Mouse (Mus musculus) ES-E14 (cell line): ENCODE data around the gene Olfr389. TPM values are rescaled to one million over a fixed set of nuclear protein-coding genes. Genes with fewer than 3 reads are reported as not detected.
A peak's percentile ranks its signal among the peaks of the same experiment; 100 is the strongest.

Experiments
- DNase-seq: peaks from one replicate; pipeline ENCODE4 v3.0.0-alpha.2; 2013; ENCODE audit warnings: low read depth, low spot score
- H3K27ac ChIP-seq: 2 replicates; pipeline ENCODE4 v1.5.1; 2012; ENCODE audit warnings: low read depth, mild to moderate bottlenecking, low read length, moderate library complexity, mixed read lengths; ENCODE audit not compliant: poor library complexity, insufficient read depth, severe bottlenecking
- H3K36me3 ChIP-seq: 2 replicates; pipeline ENCODE4 v1.6.1; 2012; ENCODE audit warnings: mild to moderate bottlenecking, low read length, moderate library complexity, mixed read lengths; ENCODE audit not compliant: control insufficient read depth, poor library complexity, insufficient read depth, severe bottlenecking
- H3K4me1 ChIP-seq, 2 experiments: fragments of 150-350 bp in 1 of 2; sonication (generic) in 1 of 2; 2 replicates each; pipeline ENCODE4 v1.6.1; 2012; ENCODE audit warnings: low read length in 2 of 2, mild to moderate bottlenecking in 1 of 2, mixed read lengths in 1 of 2; ENCODE audit not compliant: control insufficient read depth in 2 of 2, insufficient read depth in 2 of 2, poor library complexity in 1 of 2
- H3K4me3 ChIP-seq, 2 experiments: fragments of 150-350 bp in 1 of 2; sonication (generic) in 1 of 2; 2 replicates each; pipeline ENCODE4 v1.5.1; 2012; ENCODE audit warnings: low read length in 2 of 2, low read depth in 1 of 2, mild to moderate bottlenecking in 1 of 2, mixed read lengths in 1 of 2; ENCODE audit not compliant: insufficient read depth in 1 of 2, poor library complexity in 1 of 2, severe bottlenecking in 1 of 2
- H3K9ac ChIP-seq: 2 replicates; pipeline ENCODE4 v1.6.1; 2012; ENCODE audit warnings: low read depth, mild to moderate bottlenecking, low read length, mixed read lengths; ENCODE audit not compliant: poor library complexity, insufficient read depth, severe bottlenecking
- H3K9me3 ChIP-seq: fragments of 150-350 bp; sonication (generic); 2 replicates; pipeline ENCODE4 v1.6.1; 2012; ENCODE audit warnings: low read depth, mild to moderate bottlenecking, low read length; ENCODE audit not compliant: control insufficient read depth, insufficient read depth
- CHD2 ChIP-seq: IDR thresholded peaks from 2 replicates; pipeline ENCODE4 v1.6.1; 2014; ENCODE audit warnings: mild to moderate bottlenecking, low read depth, low read length, inconsistent platforms
- HCFC1 ChIP-seq: IDR thresholded peaks from 2 replicates; pipeline ENCODE4 v1.6.1; 2012; ENCODE audit warnings: low read length, inconsistent platforms, borderline replicate concordance; ENCODE audit not compliant: insufficient read depth
- MAFK ChIP-seq: IDR thresholded peaks from 2 replicates; pipeline ENCODE4 v1.6.1; 2014; ENCODE audit warnings: mild to moderate bottlenecking, low read depth, low read length, inconsistent platforms; ENCODE audit not compliant: insufficient read depth
- ZC3H11A ChIP-seq: IDR thresholded peaks from 2 replicates; pipeline ENCODE4 v1.6.1; 2012; ENCODE audit warnings: low read depth, mild to moderate bottlenecking, inconsistent platforms, low read length, borderline replicate concordance
- ZNF384 ChIP-seq: IDR thresholded peaks from 2 replicates; pipeline ENCODE4 v1.6.1; 2012; ENCODE audit warnings: low read depth, low read length, inconsistent platforms
- in situ Hi-C, 2 experiments: fragments of 600-800 bp; cut with MboI; formaldehyde crosslinking; loops; one replicate each; pipeline ENCODE4 v1.15.1; 2025; ENCODE audit warnings: low sequenced_read_pairs in 2 of 2, inconsistent platforms in 1 of 2; ENCODE audit not compliant: unreplicated experiment in 2 of 2
- total RNA-seq: library from RNA; depleted of rRNA; stranded (reverse); fragments of 300-350 nt; gene quantifications from 2 replicates; pipeline ENCODE4 v1.2.3, GENCODE M21; 2012; rRNA removed

The Olfr389 gene
- total RNA-seq = not detected in 2 replicates

DNA sequence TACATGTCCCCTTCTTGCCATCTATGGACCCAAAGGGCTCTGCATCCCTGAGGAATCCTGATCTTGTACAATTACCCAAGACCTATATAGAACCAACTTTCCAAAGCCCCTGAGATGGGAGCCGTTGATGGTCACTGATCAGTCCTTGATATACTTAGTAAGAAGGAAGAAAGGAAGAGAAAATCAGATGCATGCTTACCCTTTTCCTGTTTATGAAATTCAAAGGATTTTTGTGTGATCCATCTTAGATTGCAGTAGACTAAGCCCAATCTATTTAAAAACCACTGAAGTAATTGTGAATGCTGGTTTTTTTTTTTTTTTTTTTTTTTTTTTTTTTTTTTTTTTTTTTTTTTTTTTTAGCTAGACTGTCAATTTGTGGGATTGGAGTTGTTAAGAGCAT is at the start of gene Olfr389:
Gene Olfr389 (minus strand): TSS at position 101 of the 400 bp plus-strand sequence.
- no peaks in the 10 kb centered on the region for H3K36me3 ChIP-seq
- no peak for TF ChIP-seq ZC3H11A
- TF ChIP-seq MAFK = no peak
- TF ChIP-seq HCFC1 = no peak
- no peak for TF ChIP-seq CHD2
- peak; percentile 13; the same call in 1 of the 2 replicates for TF ChIP-seq ZNF384
- in situ Hi-C loops = no loop called here
- H3K4me3 ChIP-seq = no peak within 1 kb of the TSS
- no peak within 1 kb of the TSS for H3K9ac ChIP-seq
- no peak within 1 kb of the TSS for H3K27ac ChIP-seq
- no peaks in the 10 kb centered on the region for H3K4me1 ChIP-seq
- no peaks in the 10 kb centered on the region for H3K9me3 ChIP-seq
- DNase-seq = no peak

DNA sequence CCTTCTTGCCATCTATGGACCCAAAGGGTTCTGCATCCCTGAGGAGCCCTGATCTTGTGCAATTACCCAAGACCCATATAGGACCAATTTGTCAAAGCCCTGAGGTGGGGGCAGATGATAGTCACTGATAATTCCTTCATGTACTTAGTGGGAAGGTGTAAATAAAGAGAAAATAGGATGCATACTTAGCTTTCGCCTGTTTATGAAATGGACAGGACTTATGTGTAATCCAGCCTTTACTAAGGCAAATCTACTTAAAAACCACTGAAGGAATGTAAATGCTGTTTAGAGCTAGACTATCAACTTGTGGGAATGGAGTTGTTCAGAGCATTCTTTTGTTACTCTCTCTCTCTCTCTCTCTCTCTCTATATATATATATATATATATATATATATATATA is 36.4 kb upstream of the Olfr389 start, which contains the start of gene Olfr392:
Gene Olfr392 (minus strand): TSS at position 101 of the 400 bp plus-strand sequence.
- Histone ChIP-seq H3K36me3 (no peaks in the 10 kb centered on the region), H3K9me3 (no peaks in the 10 kb centered on the region), H3K9ac (no peak within 1 kb of the TSS), H3K4me3 (no peak within 1 kb of the TSS), H3K4me1 (no peaks in the 10 kb centered on the region), H3K27ac (no peak within 1 kb of the TSS)
- in situ Hi-C loops = no loop called here
- no peak for DNase-seq
- TF ChIP-seq MAFK = no peak
- no peak for TF ChIP-seq HCFC1
- no peak for TF ChIP-seq ZNF384
- TF ChIP-seq CHD2 = no peak
- no peak for TF ChIP-seq ZC3H11A

DNA sequence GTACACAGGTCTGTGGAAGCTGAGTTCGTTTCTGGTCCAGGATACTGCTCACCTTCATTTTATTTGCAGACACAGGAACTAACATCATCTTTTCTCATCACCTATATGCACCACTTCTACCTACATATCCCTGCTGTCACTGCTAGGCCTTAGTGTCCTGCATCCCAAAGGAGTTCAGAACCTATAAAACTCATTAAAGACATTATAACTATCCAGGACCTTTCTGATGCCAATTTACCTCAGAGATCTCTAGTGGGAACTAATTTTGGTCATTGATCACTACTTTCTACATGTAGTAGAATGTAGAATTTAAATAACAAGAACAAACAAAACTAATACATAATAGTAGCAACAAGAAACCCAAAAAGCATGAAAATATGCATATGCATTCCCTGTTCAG is 22.4 kb upstream of the Olfr389 start, which contains the start of gene Olfr391-ps:
Gene Olfr391-ps (minus strand): TSS at position 101 of the 400 bp plus-strand sequence.
- H3K9me3 ChIP-seq = no peaks in the 10 kb centered on the region
- no peak for DNase-seq
- H3K4me3 ChIP-seq = no peak within 1 kb of the TSS
- H3K27ac ChIP-seq = no peak within 1 kb of the TSS
- no peak within 1 kb of the TSS for H3K9ac ChIP-seq
- no peak for TF ChIP-seq HCFC1
- no peak for TF ChIP-seq CHD2
- no peak for TF ChIP-seq ZC3H11A
- no peak for TF ChIP-seq ZNF384
- no peak for TF ChIP-seq MAFK
- no peaks in the 10 kb centered on the region for H3K36me3 ChIP-seq
- H3K4me1 ChIP-seq = no peaks in the 10 kb centered on the region
- in situ Hi-C loops = no loop called here

GRCm38 (mm10) chr11:73782664-73783063 is 2.2 kb upstream of the Olfr389 start, which contains the start of gene Olfr390:
Gene Olfr390, plus strand, starts transcription at chr11:73782964.
- no peak for TF ChIP-seq CHD2
- no peak for TF ChIP-seq ZC3H11A
- TF ChIP-seq ZNF384 = no peak
- no peak for TF ChIP-seq MAFK
- TF ChIP-seq HCFC1 = no peak
- Histone ChIP-seq H3K4me3 (no peak within 1 kb of the TSS), H3K27ac (no peak within 1 kb of the TSS), H3K9ac (no peak within 1 kb of the TSS), H3K9me3 (no peaks in the 10 kb centered on the region), H3K4me1 (no peaks in the 10 kb centered on the region), H3K36me3 (no peaks in the 10 kb centered on the region)
- DNase-seq = no peak
- in situ Hi-C loops = no loop called here
